Mouse (Mus musculus) MEL (cell line): ENCODE data around the gene Nat8f1. TPM values are rescaled to one million over a fixed set of nuclear protein-coding genes. Genes with fewer than 3 reads are reported as not detected.

Source experiments
- DNase-seq: peaks from one replicate; pipeline ENCODE4 v3.0.0; 2011; ENCODE audit warnings: low read depth, low spot score
- H3K27ac ChIP-seq: 2 replicates; pipeline ENCODE4 v1.5.1; 2012; ENCODE audit warnings: low read depth, mild to moderate bottlenecking, control low read depth, low read length, moderate library complexity; ENCODE audit not compliant: control insufficient read depth
- H3K27me3 ChIP-seq, 2 experiments: fragments of 150-350 bp in 1 of 2; sonication (generic) in 1 of 2; 2 replicates each; pipeline ENCODE4 v1.6.1; 2012; ENCODE audit warnings: low read length in 2 of 2, mild to moderate bottlenecking in 2 of 2, improper control_type of control experiment in 1 of 2, moderate library complexity in 1 of 2; ENCODE audit not compliant: insufficient read depth in 2 of 2, control insufficient read depth in 1 of 2
- H3K36me3 ChIP-seq, 2 experiments: 2 replicates each; pipeline ENCODE4 v1.6.1; 2012 to 2014; ENCODE audit warnings: low read length in 2 of 2, improper control_type of control experiment in 1 of 2, inconsistent platforms in 1 of 2, mild to moderate bottlenecking in 1 of 2; ENCODE audit not compliant: insufficient read depth in 2 of 2, control insufficient read depth in 1 of 2
- H3K4me1 ChIP-seq, 2 experiments: fragments of 150-350 bp in 1 of 2; sonication (generic) in 1 of 2; 2 replicates each; pipeline ENCODE4 v1.6.1; 2012; ENCODE audit warnings: low read length in 2 of 2, improper control_type of control experiment in 1 of 2, mild to moderate bottlenecking in 1 of 2; ENCODE audit not compliant: insufficient read depth in 2 of 2, control insufficient read depth in 1 of 2
- H3K4me3 ChIP-seq, 2 experiments: fragments of 150-350 bp in 1 of 2; sonication (generic) in 1 of 2; 2 replicates each; pipeline ENCODE4 v1.5.1; 2012; ENCODE audit warnings: low read depth in 2 of 2, low read length in 2 of 2, mild to moderate bottlenecking in 2 of 2, moderate library complexity in 2 of 2, control low read depth in 1 of 2, improper control_type of control experiment in 1 of 2; ENCODE audit not compliant: control insufficient read depth in 1 of 2, insufficient read depth in 1 of 2
- H3K79me2 ChIP-seq: 2 replicates; pipeline ENCODE4 v1.6.1; 2012; ENCODE audit warnings: mild to moderate bottlenecking, low read length, moderate library complexity; ENCODE audit not compliant: control insufficient read depth, poor library complexity, insufficient read depth
- H3K9ac ChIP-seq: 2 replicates; pipeline ENCODE4 v1.6.1; 2012; ENCODE audit warnings: low read depth, mild to moderate bottlenecking, control low read depth, low read length, moderate library complexity; ENCODE audit not compliant: control insufficient read depth, poor library complexity, severe bottlenecking
- H3K9me3 ChIP-seq: fragments of 150-350 bp; sonication (generic); replicated peaks from 2 replicates; pipeline ENCODE4 v1.6.1; 2012; ENCODE audit warnings: mild to moderate bottlenecking, low read length, improper control_type of control experiment, moderate library complexity; ENCODE audit not compliant: insufficient read depth
- BHLHE40 ChIP-seq: IDR thresholded peaks from 2 replicates; pipeline ENCODE4 v1.6.1; 2012; ENCODE audit warnings: low read depth, mild to moderate bottlenecking, inconsistent platforms, low read length, improper control_type of control experiment, borderline replicate concordance
- E2F4 ChIP-seq: IDR thresholded peaks from 2 replicates; pipeline ENCODE4 v1.6.1; 2011; ENCODE audit warnings: low read depth, low read length, improper control_type of control experiment, borderline replicate concordance
- EP300 ChIP-seq, 2 experiments: IDR thresholded peaks; 2 replicates each; pipeline ENCODE4 v1.6.1; 2011; ENCODE audit warnings: improper control_type of control experiment in 2 of 2, low read length in 2 of 2, low read depth in 1 of 2, mild to moderate bottlenecking in 1 of 2
- GABPA ChIP-seq: IDR thresholded peaks from 2 replicates; pipeline ENCODE4 v1.6.1; 2012; ENCODE audit warnings: low read depth, mild to moderate bottlenecking, inconsistent platforms, low read length, improper control_type of control experiment, moderate library complexity
- KAT2A ChIP-seq: conservative IDR thresholded peaks from 2 replicates; pipeline ENCODE4 v1.6.1; 2012; ENCODE audit warnings: low read depth, low read length, improper control_type of control experiment, inconsistent platforms
- MAX ChIP-seq: IDR thresholded peaks from 2 replicates; pipeline ENCODE4 v1.6.1; 2011; ENCODE audit warnings: low read length, improper control_type of control experiment
- MAZ ChIP-seq: IDR thresholded peaks from 2 replicates; pipeline ENCODE4 v1.6.1; 2012; ENCODE audit warnings: low read depth, mild to moderate bottlenecking, inconsistent platforms, low read length, improper control_type of control experiment
- MXI1 ChIP-seq: IDR thresholded peaks from 2 replicates; pipeline ENCODE4 v1.6.1; 2011; ENCODE audit warnings: mild to moderate bottlenecking, low read depth, low read length, improper control_type of control experiment
- MYB ChIP-seq: IDR thresholded peaks from 2 replicates; pipeline ENCODE4 v1.6.1; 2011; ENCODE audit warnings: mild to moderate bottlenecking, low read depth, low read length, improper control_type of control experiment
- MYC ChIP-seq: IDR thresholded peaks from 2 replicates; pipeline ENCODE4 v1.6.1; 2011; ENCODE audit warnings: low read depth, mild to moderate bottlenecking, low read length, improper control_type of control experiment, moderate library complexity
- NRF1 ChIP-seq: IDR thresholded peaks from 2 replicates; pipeline ENCODE4 v1.6.1; 2014; ENCODE audit warnings: low read depth, mild to moderate bottlenecking, inconsistent platforms, low read length, improper control_type of control experiment, moderate library complexity; ENCODE audit not compliant: poor library complexity, insufficient read depth, severe bottlenecking
- POLR2A ChIP-seq, 2 experiments: IDR thresholded peaks; 2 replicates each; pipeline ENCODE4 v1.6.1; 2011 to 2012; ENCODE audit warnings: low read length in 2 of 2, mild to moderate bottlenecking in 2 of 2, control low read depth in 1 of 2, improper control_type of control experiment in 1 of 2, low read depth in 1 of 2, moderate library complexity in 1 of 2; ENCODE audit not compliant: control insufficient read depth in 1 of 2, insufficient read depth in 1 of 2, poor library complexity in 1 of 2
- POLR2AphosphoS2 ChIP-seq: IDR thresholded peaks from 2 replicates; pipeline ENCODE4 v1.6.1; 2011; ENCODE audit warnings: low read length, improper control_type of control experiment
- RAD21 ChIP-seq: IDR thresholded peaks from 2 replicates; pipeline ENCODE4 v1.6.1; 2011; ENCODE audit warnings: mild to moderate bottlenecking, low read depth, low read length, improper control_type of control experiment
- RCOR1 ChIP-seq: IDR thresholded peaks from 2 replicates; pipeline ENCODE4 v1.6.1; 2012; ENCODE audit warnings: low read depth, mild to moderate bottlenecking, inconsistent platforms, low read length, improper control_type of control experiment
- SMC3 ChIP-seq: IDR thresholded peaks from 2 replicates; pipeline ENCODE4 v1.6.1; 2011; ENCODE audit warnings: low read depth, low read length, improper control_type of control experiment
- TAL1 ChIP-seq: IDR thresholded peaks from 2 replicates; pipeline ENCODE4 v1.6.1; 2012; ENCODE audit warnings: mild to moderate bottlenecking, inconsistent platforms, low read length, moderate library complexity, mixed read lengths
- TCF12 ChIP-seq: IDR thresholded peaks from 2 replicates; pipeline ENCODE4 v1.6.1; 2014; ENCODE audit warnings: low read depth, mild to moderate bottlenecking, inconsistent platforms, low read length, improper control_type of control experiment, moderate library complexity
- UBTF ChIP-seq: IDR thresholded peaks from 2 replicates; pipeline ENCODE4 v1.6.1; 2012; ENCODE audit warnings: low read depth, mild to moderate bottlenecking, inconsistent platforms, low read length, improper control_type of control experiment, moderate library complexity, borderline replicate concordance; ENCODE audit not compliant: insufficient read depth
- USF1 ChIP-seq: IDR thresholded peaks from 2 replicates; pipeline ENCODE4 v1.6.1; 2014; ENCODE audit warnings: low read depth, mild to moderate bottlenecking, inconsistent platforms, low read length, improper control_type of control experiment, moderate library complexity
- USF2 ChIP-seq, 2 experiments: IDR thresholded peaks; 2 replicates each; pipeline ENCODE4 v1.6.1; 2011 to 2012; ENCODE audit warnings: improper control_type of control experiment in 2 of 2, low read length in 2 of 2, borderline replicate concordance in 1 of 2, inconsistent platforms in 1 of 2, low read depth in 1 of 2, mild to moderate bottlenecking in 1 of 2; ENCODE audit not compliant: insufficient read depth in 1 of 2
- ZC3H11A ChIP-seq: IDR thresholded peaks from 2 replicates; pipeline ENCODE4 v1.6.1; 2012; ENCODE audit warnings: low read depth, mild to moderate bottlenecking, inconsistent platforms, low read length, improper control_type of control experiment
- ZKSCAN1 ChIP-seq: IDR thresholded peaks from 2 replicates; pipeline ENCODE4 v1.6.1; 2012; ENCODE audit warnings: low read depth, mild to moderate bottlenecking, inconsistent platforms, low read length, improper control_type of control experiment, moderate library complexity
- ZMIZ1 ChIP-seq: IDR thresholded peaks from 2 replicates; pipeline ENCODE4 v1.6.1; 2012; ENCODE audit warnings: low read depth, mild to moderate bottlenecking, inconsistent platforms, low read length, improper control_type of control experiment, moderate library complexity
- ZNF384 ChIP-seq: IDR thresholded peaks from 2 replicates; pipeline ENCODE4 v1.6.1; 2012; ENCODE audit warnings: low read depth, mild to moderate bottlenecking, inconsistent platforms, low read length, improper control_type of control experiment
- polyA plus RNA-seq, 2 experiments: library from polyadenylated mRNA; stranded (reverse) in 1 of 2; unstranded in 1 of 2; fragments of >175 nt in 1 of 2; fragments of >200 nt in 1 of 2; gene quantifications; 2 replicates each; pipeline versions ENCODE4 v1.2.1 to v1.2.4; 2012; ENCODE audit warnings: low replicate concordance in 2 of 2, low read depth in 1 of 2; ENCODE audit not compliant: insufficient read length in 2 of 2, insufficient read depth in 1 of 2, missing spikeins in 1 of 2
- total RNA-seq: library from RNA; depleted of rRNA; stranded (reverse); fragments of 300-350 nt; gene quantifications from 2 replicates; pipeline ENCODE4 v1.2.3, GENCODE M21; 2012

Gene Nat8f1
- total and polyA plus RNA-seq, 3 experiments: 5.7 to 6.9 TPM; not detected in 1

GRCm38 (mm10) chr6:85957581-85957980 is 42.1 kb upstream of the Nat8f1 start:
- Histone ChIP-seq H3K9ac (no peak overlapping the region), H3K4me3 (no peak overlapping the region), H3K79me2 (peaks cover 29% of the 10 kb centered on the region), H3K9me3 (no peaks in the 10 kb centered on the region), H3K27ac (no peak overlapping the region), H3K36me3 (peaks cover 23 to 59% of the 10 kb centered on the region in 2 experiments), H3K27me3 (no peaks in the 10 kb centered on the region), H3K4me1 (peaks cover 2 to 6% of the 10 kb centered on the region in 2 experiments; a peak in 3 of 4 replicates)
- TF ChIP-seq ZKSCAN1: no peak
- no peak for TF ChIP-seq EP300 (IDR thresholded peaks at IDR 0.05; ENCODE audit: low read depth in 1 of 2, low read length in 2 of 2)
- TF ChIP-seq RAD21: no peak
- no peak for TF ChIP-seq ZMIZ1
- no peak for TF ChIP-seq MAZ
- no peak for TF ChIP-seq TAL1
- TF ChIP-seq RCOR1: no peak
- no peak for TF ChIP-seq BHLHE40
- TF ChIP-seq SMC3: no peak
- TF ChIP-seq GABPA: no peak
- TF ChIP-seq NRF1: no peak
- TF ChIP-seq POLR2AphosphoS2: no peak
- TF ChIP-seq POLR2A (IDR thresholded peaks at IDR 0.05; ENCODE audit: control insufficient read depth in 1 of 2, insufficient read depth in 1 of 2, low read depth in 1 of 2, low read length in 2 of 2, poor library complexity in 1 of 2): no peak
- no peak for TF ChIP-seq MYC
- no peak for TF ChIP-seq MXI1
- TF ChIP-seq KAT2A: no peak
- DNase-seq: no peak

- TF ChIP-seq BHLHE40 (no peak), MXI1 (no peak), RAD21 (no peak), MYB (no peak), UBTF (no peak), E2F4 (no peak), USF2 (IDR thresholded peaks at IDR 0.05; ENCODE audit: borderline replicate concordance in 1 of 2, insufficient read depth in 1 of 2, low read depth in 1 of 2, low read length in 2 of 2) (no peak), POLR2AphosphoS2 (no peak), ZC3H11A (no peak), TCF12 (no peak), MAX (no peak), RCOR1 (no peak), USF1 (no peak), EP300 (IDR thresholded peaks at IDR 0.05; ENCODE audit: low read depth in 1 of 2, low read length in 2 of 2) (no peak), ZNF384 (no peak)
- TF ChIP-seq, all 39 proteins: peak for 0
- no peaks in the 10 kb centered on the region for H3K9me3 ChIP-seq
- H3K27ac ChIP-seq: no peak overlapping the region
- H3K4me1 ChIP-seq: no peaks in the 10 kb centered on the region; a peak in 1 of 4 replicates
- H3K27me3 ChIP-seq: no peaks in the 10 kb centered on the region
- no peak for DNase-seq
- H3K9ac ChIP-seq: no peak overlapping the region
- peaks cover 4 to 58% of the 10 kb centered on the region in 2 experiments for H3K36me3 ChIP-seq
- H3K4me3 ChIP-seq: no peak overlapping the region
- 0 out of 2 replicates have a peak, but pooled peaks cover 5% of the 10 kb centered on the region for H3K79me2 ChIP-seq
These were observed 33.1 kb upstream of the Nat8f1 start for GRCm38 (mm10) chr6:85948549-85948948.
